Mouse (Mus musculus): ENCODE measurements around the gene Cul4a.
"Not testable (repeated sequence)": the region's sequence is repeated elsewhere in the genome, so short reads cannot be mapped to it uniquely, and the experiment has no call there.

Gene Cul4a

DNA sequence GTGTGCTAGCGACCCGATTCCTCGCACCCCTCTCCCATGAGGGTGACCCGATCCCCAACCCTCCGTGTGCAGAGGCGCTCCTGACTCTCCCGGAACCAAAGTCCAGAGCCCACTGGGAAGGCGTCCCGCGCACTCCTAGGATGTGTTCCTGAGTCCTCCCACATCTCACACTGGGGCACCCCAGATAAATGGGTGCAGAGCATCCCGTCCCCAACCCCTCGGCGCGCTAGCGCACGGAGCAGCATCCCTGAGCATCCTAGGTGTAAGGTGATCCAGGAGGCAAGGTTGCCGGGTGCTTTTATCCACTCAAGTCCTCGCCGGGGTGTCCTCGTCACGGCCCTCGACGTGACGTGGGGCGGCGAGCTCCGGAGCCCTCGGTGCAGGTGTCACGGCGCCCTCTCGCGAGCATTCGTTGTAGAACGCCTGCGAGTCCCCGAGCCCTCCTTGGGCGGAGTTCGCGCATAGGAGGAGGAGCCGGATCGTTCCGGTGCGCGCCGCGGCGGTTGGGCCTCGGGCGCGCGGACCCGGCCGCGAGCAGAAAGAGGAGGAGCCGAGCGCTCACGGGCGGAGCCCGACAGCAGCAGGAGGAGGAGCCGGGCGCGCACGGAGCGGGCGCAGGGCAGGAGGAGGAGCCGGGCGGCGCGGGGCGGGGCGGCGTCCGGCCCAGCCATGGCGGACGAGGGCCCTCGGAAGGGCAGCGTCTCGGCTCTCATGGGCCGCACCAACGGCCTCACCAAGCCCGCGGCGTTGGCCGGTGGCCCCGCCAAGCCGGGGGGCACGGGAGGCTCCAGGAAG, at the start of gene Cul4a, which contains the start of gene Pcid2:
Gene Cul4a (plus strand): TSS at position 535 of the 795 bp plus-strand sequence.
Gene Pcid2 (minus strand): TSS at position 373 of the 795 bp plus-strand sequence.
- peak; percentile 99 for DNase-seq (ENCODE audit: low read depth, low spot score)

DNA sequence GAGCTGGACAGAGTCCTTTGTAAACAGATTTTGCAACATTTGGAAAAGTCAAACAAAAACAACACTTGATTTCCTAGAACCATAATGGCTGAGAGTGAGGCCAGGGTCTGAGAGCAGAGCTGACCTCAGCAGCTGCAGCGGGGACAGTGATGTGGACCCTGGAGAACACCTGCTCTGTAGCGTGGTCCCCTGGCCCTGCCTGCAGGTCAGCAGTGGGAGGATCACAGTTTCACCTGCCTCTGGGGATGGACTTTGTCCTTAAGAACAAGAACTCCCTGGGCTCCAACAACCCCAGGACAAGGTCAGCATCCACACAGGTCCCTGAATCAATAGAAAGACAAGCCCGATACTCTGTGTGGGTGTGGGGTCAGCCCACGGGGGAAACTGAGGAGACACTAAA, 48.1 kb upstream of the Cul4a start:
- DNase-seq (ENCODE audit: low read depth, low spot score), result no peak

DNA sequence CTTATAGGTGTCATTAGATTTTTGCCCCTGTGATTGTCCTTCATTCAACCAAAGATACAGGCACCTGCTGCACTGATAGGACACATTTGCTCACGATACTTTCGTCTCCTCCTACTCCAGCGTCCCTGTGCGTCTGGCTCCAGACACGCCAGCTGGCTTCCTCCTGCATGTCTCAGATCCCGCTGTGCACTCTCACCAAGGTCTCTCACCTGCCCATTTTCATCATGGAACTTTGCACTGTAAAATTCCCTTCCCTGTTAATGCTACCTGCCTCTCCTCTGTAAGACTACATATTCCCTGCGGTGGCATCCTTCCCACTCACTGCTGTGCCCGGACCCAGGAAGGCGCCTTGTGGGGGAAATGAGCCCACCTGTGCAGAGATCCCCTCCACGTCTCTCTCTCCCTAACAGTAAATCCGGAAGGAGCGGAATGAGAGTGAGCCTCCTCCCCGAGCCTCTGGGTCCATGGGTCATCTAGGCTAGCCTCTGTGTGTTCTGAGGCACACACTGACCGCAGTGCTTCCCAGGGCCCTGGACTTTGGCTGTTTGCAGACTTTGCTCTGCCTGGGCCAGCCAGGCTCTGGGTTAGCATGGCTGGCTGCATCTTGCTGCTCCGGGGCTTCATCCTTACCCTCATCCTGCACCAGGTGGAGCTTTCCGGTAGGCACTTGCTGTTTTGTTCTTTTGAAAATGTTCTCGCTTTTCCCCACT, 44.8 kb upstream of the Cul4a start, which contains the start of gene Proz:
Gene Proz (plus strand): TSS at position 474 of the 710 bp plus-strand sequence.
- no peak for DNase-seq (ENCODE audit: low read depth, low spot score)

DNA sequence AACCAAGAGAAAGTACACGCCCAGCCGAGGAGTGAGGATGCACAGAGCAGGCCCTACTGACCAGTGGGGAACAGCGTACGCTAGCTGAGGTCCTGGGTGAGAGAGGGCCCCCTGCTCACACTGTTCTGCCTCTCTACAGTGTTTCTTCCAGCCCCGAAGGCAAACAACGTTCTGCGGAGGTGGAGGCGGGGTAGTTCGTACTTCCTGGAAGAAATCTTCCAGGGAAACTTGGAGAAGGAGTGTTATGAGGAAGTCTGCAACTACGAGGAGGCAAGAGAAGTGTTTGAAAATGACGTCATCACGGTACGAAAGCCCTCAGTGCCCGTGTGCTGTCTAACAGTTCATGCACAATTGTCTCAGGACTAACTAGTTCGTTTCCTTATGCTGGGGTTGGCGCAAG, 42.3 kb upstream of the Cul4a start:
- DNase-seq (ENCODE audit: low read depth, low spot score), result no peak

DNA sequence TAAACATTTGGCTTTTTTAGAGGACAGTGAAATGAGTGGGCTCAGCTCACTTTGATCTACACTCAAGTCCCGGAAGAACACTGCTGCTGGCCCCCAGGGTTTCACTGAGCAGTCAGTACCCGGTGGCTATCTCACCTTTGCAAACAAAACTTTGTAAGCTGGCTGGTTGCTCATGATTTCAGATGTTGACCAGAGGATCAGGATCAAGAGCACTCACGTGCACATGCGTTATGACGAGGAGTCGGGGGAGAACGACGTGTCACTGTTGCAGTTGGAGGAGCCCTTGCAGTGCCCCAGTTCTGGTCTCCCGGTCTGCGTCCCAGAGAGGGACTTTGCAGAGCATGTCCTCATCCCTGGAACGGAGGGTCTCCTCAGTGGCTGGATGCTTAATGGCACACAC, 32.2 kb upstream of the Cul4a start:
- DNase-seq (ENCODE audit: low read depth, low spot score), result no peak

DNA sequence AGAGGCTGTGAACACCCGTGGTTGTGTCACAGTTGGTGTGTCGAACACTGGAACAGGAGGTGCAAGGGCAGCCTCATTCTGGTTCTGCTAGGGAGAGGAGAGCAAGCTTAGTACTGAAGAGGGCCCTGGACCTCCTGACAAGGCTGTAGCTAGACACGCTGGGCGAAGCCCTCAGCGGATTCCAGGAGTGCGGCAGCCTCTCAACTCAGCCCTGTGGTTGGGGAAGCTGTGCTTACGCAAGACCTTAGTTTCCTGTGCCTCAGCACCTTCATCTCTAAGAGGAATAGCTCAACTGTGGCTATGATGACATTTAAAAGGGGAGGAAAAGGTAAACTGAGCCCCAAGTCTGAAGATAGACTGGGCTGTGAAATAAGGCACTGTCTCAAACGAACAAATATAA, 30.4 kb upstream of the Cul4a start:
- no peak for DNase-seq (ENCODE audit: low read depth, low spot score)

DNA sequence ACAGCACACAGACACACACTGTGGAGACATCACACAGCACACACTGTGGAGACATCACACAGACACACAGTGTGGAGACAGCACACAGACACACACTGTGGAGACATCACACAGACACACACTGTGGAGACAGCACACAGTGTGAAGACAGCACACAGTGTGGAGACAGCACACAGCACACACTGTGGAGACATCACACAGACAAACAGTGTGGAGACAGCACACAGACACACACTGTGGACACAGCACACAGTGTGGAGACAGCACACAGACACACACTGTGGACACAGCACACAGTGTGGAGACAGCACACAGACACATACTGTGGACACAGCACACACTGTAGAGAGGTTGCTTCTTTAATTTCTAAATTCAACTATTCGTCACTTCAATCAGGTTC, 29.8 kb upstream of the Cul4a start:
- not testable (repeated sequence) for DNase-seq (ENCODE audit: low read depth, low spot score)

DNA sequence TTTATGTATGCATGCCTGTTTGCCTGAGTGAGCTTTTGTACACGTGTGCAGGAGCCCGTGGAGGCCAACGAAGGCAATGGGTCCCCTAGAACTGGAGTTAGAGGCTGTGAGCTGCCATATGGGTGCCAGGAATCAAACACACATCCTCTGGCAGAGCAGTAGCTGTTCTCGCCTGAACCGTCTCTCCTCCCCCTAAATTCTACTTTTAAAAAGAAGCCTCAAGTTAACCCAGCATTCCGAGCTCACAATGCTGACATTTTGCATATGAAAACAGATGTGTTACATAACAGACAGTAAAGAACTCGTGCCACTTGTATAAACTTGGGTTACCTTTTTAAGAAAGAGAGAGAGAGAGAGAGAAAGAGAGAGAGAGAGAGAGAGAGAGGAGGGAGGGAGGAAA, 27.9 kb upstream of the Cul4a start:
- no peak for DNase-seq (ENCODE audit: low read depth, low spot score)

DNA sequence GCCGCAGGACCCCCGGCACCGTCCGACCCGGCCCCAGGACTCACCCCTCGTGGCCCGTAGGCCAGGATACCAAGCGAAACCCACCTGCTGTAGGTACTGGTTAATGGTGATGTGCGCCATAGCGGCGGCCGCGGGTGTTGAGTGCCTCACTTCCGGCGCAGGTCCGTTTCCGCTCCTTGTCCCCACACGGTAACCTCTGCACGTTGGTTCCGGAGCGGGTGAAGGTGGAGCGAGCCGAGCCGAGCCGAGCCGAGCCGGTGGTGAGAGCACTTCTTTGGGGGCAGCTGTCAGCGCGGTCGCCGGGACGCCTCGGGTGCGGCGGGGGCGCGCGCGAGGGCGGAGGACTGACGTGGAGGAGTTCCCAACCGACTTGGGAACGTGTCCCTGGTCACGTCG, 732 bp upstream of the Cul4a start:
- DNase-seq (ENCODE audit: low read depth, low spot score), result peak; percentile 93

DNA sequence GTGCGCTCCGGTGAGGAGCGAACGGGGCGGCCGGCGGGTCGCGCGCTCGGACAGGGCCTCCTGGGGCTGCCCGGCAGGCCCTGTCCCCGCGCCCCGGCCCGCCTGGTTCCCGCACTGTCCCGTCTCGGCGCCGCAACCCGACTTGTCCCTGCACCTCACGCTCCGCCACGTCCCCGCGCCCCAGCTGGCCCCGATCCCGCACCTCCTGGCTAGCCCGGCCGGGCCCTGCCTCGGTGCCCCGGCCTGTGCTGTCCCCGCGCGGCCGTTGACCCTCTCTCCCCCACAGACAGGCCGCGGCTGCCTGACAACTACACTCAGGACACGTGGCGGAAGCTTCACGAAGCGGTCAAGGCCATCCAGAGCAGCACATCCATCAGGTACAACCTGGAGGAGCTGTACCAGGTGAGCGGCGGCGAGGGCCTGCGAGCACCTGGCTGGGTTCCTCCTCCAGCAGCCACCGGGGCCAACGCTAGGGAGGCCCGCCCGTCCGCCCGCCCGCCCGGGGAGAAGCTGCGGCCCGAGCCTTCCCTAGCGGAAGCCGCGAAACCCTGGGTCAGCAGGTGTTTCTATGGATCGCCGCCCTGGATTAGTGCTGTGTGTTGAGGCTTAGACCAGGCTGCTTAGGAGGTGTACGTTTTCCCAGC, 609 bp downstream of the Cul4a start:
- no peak for DNase-seq (ENCODE audit: low read depth, low spot score)

DNA sequence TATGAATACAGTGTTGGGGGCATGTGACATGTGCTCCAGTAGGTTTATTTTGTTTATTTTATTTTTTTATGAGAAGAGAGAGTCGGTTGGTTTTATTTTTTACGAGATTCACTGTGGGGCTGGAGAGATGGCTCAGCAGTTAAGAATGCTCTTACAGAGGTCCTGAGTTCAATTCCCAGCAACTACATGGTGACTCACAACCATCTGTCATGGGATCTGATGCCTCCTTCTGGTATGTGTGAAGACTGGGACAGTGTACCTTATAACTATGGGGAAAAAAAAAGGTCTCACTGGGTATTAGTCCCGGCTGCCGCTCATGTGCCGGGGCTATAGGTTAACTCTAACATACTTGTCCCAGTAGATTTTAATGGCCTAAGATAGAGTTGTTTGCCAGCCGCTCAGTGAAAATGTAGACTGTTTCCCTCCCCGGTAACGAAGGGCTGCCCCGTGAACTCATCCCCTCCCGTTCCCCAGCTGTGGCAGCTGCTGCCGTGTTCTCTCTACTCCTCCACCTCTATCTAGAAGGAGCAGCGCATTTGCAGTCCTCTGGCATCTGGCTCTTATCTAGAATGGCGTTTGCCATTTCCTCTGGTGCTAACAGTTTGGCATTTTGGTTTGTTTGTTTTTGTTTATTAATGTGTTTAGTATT, 2.7 kb downstream of the Cul4a start:
- no peak for DNase-seq (ENCODE audit: low read depth, low spot score)

DNA sequence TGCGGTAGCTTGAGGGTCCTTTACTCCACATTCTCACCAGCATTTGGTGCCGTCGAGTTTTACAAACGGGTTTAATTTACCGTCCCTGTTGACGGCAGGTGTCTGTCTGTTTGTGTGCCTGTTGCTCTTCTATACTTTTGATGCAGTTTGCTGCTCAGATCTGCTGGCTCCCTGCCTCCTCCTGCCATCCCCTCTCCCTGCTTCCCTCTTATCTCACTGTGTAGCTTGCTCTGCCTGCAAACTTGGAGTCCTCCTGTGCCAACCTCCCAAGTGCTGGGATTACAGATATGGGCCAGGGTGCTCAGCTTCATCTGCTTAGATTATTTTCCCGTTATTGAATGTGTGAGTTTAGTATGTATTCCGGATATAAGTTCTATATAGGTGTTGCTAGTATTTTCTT, 3.5 kb downstream of the Cul4a start:
- DNase-seq (ENCODE audit: low read depth, low spot score), result no peak

DNA sequence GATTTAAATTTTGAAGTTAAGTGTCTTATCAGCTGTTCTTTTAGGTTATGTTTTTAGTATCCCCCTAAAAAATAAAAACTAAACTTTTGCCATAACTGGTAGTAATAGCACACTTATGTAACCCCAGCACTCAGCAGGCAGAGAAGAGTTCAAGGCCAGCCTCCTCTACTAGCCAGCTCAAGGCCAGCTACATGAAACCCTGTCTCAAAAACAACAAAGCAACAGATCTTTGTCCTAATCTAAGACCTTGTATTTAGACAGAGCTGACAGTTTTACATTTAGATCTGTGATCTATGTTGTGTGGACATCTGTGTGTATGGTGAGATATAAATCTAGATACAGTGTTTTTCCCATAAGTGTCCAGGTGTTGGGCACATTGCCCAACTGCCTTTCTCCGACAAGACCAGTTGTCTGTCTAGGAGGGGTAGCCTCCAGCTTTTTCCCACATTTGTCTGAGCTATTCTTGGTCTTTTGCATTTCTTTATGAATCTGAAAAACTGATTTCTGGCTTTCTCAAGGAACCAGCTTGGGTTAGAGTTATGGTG, 4.1 kb downstream of the Cul4a start:
- no peak for DNase-seq (ENCODE audit: low read depth, low spot score)

DNA sequence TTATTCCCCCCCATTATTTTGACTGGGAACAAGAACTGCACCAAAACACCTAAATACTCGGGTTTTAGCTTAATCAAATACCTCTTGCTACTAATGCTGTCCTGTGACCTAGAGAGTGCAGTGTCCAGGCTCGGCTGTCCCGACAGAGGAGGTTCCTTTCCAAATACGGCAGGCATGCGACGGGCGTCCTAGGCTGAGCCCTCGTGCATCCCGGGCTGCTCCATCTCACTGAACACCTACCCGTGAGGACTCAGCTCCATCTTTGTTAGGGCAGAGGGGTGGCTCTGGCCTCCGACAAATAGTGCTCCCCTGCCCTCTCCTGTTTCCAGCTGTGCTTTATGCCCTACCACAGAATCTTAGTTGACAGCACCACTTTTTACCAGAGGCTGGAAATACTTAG, 6.5 kb downstream of the Cul4a start:
- DNase-seq (ENCODE audit: low read depth, low spot score), result no peak

DNA sequence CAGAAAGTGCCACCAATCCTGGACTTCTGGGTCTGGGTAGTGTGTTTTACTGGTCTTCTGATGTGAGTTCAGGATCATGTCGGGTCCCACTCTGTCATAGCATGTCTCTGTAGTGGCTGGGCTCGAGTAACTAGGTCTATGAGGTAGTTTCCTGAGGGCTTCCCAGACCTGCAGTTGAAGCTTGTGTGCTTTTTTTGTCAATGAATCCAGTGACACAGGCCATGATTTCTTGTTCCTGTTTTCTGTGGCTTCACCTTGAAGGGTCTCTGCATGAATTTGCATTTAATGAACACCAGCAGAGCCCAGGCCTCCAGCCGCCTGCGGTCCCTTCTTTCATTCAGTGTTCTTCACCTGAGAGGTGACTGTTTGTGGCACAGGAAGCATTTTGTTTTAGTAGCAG, 7.8 kb downstream of the Cul4a start:
- no peak for DNase-seq (ENCODE audit: low read depth, low spot score)

DNA sequence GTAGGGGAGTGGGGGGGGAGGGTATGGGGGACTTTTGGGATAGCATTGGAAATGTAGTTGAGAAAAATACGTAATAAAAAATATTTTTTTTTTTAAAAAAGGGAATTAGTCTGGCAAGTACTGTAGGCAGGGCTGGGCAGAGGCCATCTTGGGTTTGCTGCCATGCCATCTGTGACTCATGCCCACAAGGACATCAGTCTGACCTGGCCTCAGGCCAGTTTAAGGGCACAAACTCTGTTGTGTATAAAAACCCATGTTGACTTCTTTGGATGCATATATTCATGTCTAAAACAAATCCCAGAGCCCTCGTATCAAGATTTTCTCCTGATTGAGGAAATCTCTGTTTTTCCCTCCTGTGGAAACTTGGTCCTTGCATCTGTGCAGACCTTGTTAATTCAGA, 11.7 kb downstream of the Cul4a start:
- no peak for DNase-seq (ENCODE audit: low read depth, low spot score)

DNA sequence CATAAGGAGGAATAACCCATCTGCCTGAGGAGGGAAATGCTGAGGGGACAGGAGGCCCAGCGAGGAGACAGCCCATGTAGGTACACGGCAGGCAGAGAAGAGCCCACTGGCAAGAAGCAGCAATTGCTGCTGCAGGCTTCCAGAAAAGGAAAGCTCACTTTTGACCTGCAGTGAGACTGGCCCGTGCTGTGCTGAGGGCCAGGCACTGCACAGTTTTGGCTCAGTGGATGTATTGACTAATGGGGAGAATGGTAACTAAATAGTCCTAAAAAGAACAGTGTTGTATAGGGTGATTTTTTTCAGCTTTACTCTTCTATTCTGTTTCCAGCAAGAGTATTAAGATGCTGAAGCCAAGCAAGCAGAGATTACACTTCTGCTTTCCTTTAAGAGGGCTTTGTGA, 13.1 kb downstream of the Cul4a start:
- DNase-seq (ENCODE audit: low read depth, low spot score), result no peak

DNA sequence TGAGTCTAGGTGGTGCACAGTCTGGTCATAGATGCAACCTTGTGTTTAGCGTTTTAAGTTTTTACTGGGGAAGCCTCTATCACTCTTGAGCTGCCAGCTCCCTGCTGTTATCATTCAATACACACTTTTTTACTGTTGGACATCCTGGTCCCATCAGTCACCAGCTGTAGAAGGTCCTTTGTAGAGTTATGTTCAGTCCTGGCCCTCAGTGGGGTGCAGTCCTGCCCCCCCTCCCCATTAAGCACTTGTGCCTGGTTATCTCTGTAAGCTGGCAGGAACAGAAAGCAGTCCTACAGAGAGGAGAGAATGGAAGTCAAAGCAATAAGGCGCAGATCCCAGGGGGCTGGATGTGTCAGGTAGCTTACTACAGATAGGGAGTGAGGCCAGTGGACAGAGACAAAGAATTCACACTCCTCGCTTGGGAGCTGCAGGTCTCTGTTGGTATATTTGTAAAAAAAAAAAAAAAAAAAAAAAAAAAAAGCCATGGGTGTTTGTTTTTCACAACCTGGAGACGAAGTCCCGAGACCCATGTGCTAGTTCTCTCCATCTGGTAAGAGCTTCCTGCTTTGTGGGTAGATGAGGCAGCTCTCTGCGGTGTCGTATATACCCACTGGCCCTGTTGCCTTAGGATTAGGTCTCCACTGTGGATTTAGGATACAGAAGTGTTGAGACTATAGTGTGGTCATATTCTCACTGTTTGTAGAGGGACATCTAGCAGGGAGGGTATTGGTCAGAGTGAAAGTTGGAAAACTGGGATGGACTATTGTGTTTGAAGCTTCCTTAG, 15.7 kb downstream of the Cul4a start:
- no peak for DNase-seq (ENCODE audit: low read depth, low spot score)

DNA sequence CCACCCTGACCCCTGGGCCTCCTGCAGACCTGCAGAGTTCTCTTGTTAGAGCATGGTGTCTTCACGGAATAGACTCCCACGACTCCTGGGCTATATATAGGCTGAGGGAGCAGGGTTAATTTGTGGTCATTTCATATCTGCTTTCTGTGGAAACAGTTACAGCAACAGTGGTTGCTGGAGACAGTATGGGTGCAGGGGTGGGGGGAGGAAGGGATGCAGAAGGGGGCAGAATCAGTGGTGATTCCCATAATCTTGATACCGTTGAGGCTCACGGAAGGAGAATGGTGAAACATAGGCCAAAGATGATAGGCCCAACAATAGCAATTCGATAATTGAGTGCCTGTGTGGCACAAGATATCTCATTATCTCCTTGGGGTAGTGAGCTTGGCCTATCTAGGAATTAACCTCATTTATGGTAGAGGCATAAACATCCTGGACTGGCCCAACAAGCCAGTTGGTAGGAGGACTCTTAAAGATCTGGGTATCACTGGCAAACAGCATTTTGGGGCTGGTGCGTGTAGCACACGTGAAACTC, 17.5 kb downstream of the Cul4a start:
- DNase-seq (ENCODE audit: low read depth, low spot score), result no peak

DNA sequence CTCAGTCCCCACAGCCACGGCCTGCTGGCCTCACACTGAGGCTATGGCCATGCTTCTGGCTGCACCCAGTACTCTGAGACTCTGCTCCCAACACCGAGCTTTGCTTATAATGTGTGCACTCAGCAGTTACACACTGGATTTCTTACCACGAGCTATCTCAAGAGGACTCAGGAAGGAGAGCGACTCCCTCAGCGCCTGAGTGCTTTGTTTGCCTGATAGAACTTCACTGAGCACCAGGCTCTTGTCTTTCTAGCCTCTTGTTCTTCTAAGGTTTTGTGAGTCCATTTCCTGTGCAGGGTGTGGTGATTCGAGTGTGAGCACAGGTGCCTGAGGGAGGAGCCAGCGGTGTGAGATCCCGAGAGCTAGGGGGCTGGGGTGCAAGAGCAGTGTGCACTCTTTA, 19.5 kb downstream of the Cul4a start:
- no peak for DNase-seq (ENCODE audit: low read depth, low spot score)

DNA sequence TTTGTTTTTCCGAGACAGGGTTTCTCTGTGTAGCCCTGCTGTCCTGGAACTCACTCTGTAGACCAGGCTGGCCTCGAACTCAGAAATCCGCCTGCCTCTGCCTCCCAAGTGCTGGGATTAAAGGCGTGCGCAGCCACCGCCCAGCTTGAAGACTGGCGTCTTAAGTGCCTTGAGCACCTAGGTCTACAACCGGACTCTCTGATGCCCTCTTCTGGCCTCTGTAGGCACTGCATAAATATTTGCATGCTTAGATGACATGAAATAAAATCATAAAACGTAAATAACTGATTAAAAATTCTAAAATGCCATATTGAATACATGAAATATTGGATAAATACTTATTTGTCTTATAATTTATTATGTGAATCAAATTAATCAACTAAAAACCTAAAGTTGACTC, 26.8 kb downstream of the Cul4a start:
- peak; percentile 63 for DNase-seq (ENCODE audit: low read depth, low spot score)

Data from CD4-positive helper T cell, adult 2 months (primary cell).